Mouse (Mus musculus) urinary bladder, postnatal 10 days (tissue): ENCODE measurements around the gene Bnipl.

Experiments used
- DNase-seq: peaks from one replicate; pipeline ENCODE4 v3.0.0; 2022; ENCODE audit warnings: low spot score

The Bnipl gene

DNA sequence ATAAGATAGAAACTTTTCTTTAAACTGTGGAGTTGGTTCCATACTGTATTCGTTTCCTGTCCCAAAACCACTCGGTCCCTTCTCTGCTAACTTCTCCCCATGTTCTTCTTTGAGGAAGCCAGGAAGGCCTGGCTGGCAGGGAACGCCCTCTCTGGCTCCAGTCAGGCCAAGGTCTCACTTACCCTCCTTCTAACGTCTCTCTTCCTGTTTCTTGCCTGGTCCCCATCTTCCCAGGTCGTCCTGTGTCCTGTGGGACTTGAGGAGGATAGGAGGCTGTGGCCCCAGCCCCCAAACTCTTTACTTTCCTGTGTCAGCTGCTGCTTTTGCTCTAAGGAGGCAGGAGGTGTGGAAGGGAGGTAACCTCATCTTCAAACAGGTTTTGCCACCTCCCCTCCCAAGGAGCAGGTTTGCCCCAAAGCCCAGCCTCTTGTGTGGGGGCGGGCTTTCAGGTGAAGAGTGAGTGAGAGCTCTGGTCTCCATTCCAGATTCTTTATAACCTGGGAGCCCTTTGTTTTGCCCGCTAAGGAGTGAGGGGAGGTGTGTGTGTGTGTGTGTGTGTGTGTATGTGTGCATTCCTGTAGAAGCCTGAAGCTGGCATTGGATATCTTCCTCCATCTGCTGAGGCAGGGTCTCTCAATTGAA lies at the start of gene Bnipl:
Bnipl (minus strand) TSS at position 411 of the 642 bp plus-strand sequence.
- no peak for DNase-seq

GRCm38 (mm10) chr3:95298018-95298417 lies 47.0 kb upstream of the Bnipl start:
- no peak for DNase-seq

GRCm38 (mm10) chr3:95296103-95296469 lies 45.1 kb upstream of the Bnipl start:
- no peak for DNase-seq

- DNase-seq: no peak
Observed at GRCm38 (mm10) chr3:95295321-95296102, 44.5 kb upstream of the Bnipl start.

DNA sequence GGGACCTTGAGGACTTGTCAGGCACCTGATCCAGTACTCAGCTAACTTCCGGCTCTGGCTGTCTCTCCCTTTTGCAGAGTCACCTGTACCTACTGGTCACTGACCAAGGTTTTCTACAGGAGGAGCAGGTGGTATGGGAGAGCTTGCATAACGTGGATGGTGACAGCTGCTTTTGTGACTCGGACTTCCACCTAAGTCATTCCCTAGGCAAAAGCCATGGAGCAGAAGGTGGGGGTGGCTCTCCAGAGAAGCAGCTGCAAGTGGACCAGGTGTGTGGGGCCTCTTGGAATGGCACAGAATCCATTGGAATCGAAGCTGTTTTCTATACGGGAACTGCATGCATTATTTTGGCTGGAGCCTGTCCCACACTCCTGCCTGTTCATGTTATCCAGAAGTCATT lies 43.7 kb upstream of the Bnipl start:
- DNase-seq: no peak

GRCm38 (mm10) chr3:95294316-95294715 lies 43.3 kb upstream of the Bnipl start:
- no peak for DNase-seq

- DNase-seq: no peak
Observed at GRCm38 (mm10) chr3:95293537-95293936, 42.5 kb upstream of the Bnipl start.

GRCm38 (mm10) chr3:95292899-95293298 lies 41.9 kb upstream of the Bnipl start:
- DNase-seq: no peak

GRCm38 (mm10) chr3:95291041-95291440 lies 40.0 kb upstream of the Bnipl start:
- DNase-seq: no peak

DNA sequence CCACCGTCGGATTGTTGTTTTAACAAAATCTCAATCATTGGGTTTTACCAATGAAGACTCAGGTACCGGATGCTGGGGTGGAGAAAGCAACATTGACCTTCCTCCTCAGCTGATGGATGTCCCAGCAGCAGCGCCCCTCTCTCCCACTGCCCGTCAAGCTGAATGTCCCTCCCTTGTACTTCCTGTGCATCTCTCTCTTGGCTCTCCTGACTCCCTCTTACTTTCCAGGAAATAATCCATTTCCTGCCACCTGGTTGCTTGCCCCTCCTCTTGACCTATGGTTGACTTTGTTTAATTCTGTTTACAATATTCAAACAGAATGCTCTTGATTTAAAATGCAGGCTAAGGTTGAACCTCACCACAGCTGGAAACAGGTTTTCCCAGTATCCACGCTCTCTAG lies 39.2 kb upstream of the Bnipl start:
- DNase-seq: no peak

DNA sequence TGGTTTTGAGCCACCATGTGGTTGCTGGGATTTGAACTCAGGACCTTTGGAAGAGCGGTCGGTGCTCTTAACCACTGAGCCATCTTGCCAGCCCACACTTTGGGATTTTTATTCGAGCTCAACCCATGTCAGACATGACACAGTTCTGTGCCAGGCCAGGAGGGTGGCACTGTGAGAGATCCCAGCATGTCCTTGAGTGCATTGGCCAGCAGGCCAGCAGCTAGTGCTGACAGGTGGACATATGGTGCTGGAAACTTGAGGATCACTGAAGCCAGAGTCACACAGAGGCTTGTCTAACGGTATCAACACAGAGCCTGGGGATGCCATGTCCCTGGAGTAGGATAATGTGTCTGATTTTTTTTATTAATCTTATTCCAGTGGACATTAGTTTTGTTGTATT lies 38.4 kb upstream of the Bnipl start:
- no peak for DNase-seq

DNA sequence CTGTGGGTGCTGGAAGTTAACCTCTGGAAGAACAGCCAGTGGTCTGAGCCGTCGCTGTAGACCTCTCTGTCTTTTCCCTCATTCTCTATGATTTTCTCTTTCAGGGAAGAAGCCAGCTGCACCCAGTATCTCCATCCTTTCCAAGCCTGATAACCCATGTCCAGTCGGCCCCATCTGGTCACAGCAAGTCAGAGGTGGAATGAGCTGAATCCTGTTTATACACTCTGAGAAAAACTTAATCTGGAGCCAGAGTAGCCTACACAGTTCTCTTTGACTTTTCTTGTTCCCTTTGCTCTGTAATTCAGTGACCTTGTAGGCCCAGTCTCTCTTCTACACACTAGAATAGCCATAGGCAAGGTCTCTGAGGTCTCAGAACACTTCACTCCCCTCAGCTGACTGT lies 36.5 kb upstream of the Bnipl start:
- no peak for DNase-seq

GRCm38 (mm10) chr3:95286510-95286909 lies 35.5 kb upstream of the Bnipl start:
- DNase-seq: no peak

DNA sequence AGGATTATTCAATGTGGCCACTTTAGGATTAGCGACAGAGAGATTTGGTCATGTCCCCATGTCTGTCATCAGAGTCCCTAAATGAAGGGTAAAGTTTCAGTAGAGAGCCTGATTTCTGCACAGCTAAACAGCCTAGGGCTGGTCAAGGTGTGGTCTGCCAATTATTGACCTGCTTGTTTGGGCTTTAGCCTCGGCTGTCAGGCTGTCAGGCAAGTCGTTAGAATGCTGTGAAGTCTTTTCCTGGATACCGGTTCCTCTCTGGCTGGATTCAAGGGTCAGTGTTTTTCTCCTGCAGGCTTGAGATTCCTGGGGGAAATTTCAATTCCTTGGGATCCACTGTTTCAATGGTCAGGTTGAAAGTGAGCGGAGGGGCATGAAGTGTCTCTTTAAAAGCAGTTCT lies 35.0 kb upstream of the Bnipl start:
- no peak for DNase-seq

GRCm38 (mm10) chr3:95285390-95285789 lies 34.4 kb upstream of the Bnipl start:
- no peak for DNase-seq

GRCm38 (mm10) chr3:95284501-95285281 lies 33.7 kb upstream of the Bnipl start:
- DNase-seq: no peak

DNA sequence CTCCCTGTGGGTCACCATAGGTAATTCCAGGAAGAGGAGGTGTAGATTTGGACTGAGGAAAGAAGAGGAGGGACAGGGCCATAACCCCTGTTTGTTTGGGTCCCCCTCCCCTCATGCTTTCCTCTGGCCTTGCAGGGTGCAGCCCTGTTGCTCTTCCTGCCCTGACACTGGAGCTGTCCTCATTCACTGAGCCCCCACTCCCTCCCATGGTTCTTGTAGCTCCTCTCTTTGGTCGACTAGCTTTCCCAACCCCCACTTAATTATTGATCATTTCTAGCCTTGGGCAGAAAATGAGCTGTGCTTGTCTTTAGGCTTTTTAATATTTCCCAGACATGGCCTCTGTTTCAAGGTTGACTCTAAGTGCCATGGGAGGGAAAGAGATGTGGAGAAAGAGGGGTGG lies 33.1 kb upstream of the Bnipl start:
- no peak for DNase-seq

DNA sequence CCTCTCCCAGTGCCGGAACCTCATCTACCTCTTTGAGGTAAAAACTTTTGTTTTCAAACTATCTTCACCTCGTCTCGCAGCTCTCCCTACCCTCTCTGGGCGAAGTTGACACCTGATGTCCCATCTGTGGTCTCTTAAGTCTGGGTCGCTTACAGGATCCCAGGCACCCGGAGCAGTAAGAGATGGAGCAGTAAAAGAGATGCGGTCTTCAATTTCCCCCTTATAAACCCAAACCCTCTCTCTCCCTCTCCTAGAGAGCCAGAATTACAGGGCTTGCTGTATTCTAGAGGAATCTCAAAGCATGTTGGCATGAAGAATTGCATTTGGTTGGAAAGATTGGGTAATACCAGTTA lies 32.6 kb upstream of the Bnipl start:
- DNase-seq: no peak

DNA sequence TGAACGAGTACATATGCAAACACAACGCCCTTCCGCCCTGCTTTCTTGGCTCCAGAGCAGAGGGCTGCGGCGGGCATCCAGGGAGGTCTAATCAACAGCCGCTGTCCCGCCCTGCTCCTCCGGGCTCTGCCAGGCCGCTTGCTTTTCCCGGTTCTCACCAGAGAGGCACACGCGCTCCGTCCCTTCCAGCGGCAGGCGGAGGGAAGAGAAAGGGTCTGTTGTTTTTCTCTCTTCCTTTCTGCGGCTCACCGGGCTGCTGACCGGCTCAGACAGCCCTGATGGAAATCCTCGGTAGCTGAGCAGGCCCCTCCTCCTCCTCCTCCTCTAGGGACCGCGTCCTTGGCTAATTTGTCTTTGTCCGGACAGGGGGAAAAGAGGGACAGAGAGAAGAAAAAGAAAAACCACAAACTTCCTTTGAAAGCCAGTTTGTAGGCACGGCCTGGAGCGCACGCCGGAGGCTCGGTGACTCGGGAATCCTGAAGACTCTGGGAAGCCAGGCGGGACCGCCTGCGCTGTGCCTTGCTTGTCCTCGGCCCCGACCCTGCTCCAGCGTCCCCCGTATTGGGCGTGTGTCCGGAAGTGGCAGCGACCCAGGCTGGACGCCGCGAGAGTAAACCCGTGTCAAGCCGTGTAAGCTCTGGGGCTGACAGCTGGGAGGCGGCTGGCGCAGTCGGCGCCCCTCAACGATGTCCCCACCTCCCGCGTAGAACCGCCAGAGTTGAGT lies 32.0 kb upstream of the Bnipl start:
- DNase-seq: peak; percentile 43

- no peak for DNase-seq
Observed at GRCm38 (mm10) chr3:95282381-95282864, 31.4 kb upstream of the Bnipl start.

- peak; percentile 95 for DNase-seq
Observed at GRCm38 (mm10) chr3:95281216-95282126, 30.5 kb upstream of the Bnipl start, which contains the start of the genes Mindy1 and Prune1. Gene Mindy1 (plus strand): TSS chr3:95281345. Gene Prune1 (minus strand): TSS chr3:95282076.
